Mouse (Mus musculus) CD4-positive, CD25-positive, alpha-beta regulatory T cell (primary cell): Measurements from ENCODE around the gene Tpbpb. TPM values are rescaled to one million over a fixed set of nuclear protein-coding genes. Genes with fewer than 3 reads are reported as not detected.

Experiments
- polyA plus RNA-seq: library from polyadenylated mRNA; unstranded; fragments of 100-300 nt; shearing (Covaris generic); gene quantifications from one replicate; pipeline ENCODE4 v1.2.1, GENCODE M21; 2017

Gene Tpbpb
- polyA plus RNA-seq, result not detected

GRCm38 (mm10) chr13:60904780-60905179 lies at the start of gene Tpbpb:
Gene Tpbpb, minus strand, starts transcription at chr13:60904880.

GRCm38 (mm10) chr13:60941884-60942283 lies 37.2 kb upstream of the Tpbpb start, which contains the start of gene Tpbpa:
Gene Tpbpa, minus strand, starts transcription at chr13:60941984.

GRCm38 (mm10) chr13:60936500-60936901 lies 31.8 kb upstream of the Tpbpb start, which contains the start of the genes Gm49391 and Ctla2a:
Gene Gm49391, minus strand, starts transcription at chr13:60936571.
Gene Ctla2a, minus strand, starts transcription at chr13:60936625.

GRCm38 (mm10) chr13:60935490-60935889 lies 30.8 kb upstream of the Tpbpb start, which contains the start of gene Gm49393:
Gene Gm49393, minus strand, starts transcription at chr13:60935590.

GRCm38 (mm10) chr13:60897328-60897727 lies 7.4 kb downstream of the Tpbpb start, which contains the start of gene Ctla2b:
Gene Ctla2b, minus strand, starts transcription at chr13:60897447.

GRCm38 (mm10) chr13:60896794-60897193 lies 7.9 kb downstream of the Tpbpb start, which contains the start of gene Gm49392:
Gene Gm49392, minus strand, starts transcription at chr13:60896894.

GRCm38 (mm10) chr13:60864281-60864680 lies 40.4 kb downstream of the Tpbpb start, which contains the start of gene 4930486L24Rik:
Gene 4930486L24Rik, minus strand, starts transcription at chr13:60864475.

Other genes starting within 250 kb of the Tpbpb start
- not detected for gene BC051665, start 118.5 kb downstream of the Tpbpb start, polyA plus RNA-seq
- gene Ctsll3, start 102.0 kb downstream of the Tpbpb start, polyA plus RNA-seq, result not detected
- gene 4930486L24Rik, start 40.4 kb downstream of the Tpbpb start, polyA plus RNA-seq, result 2.3 TPM
- gene Gm49392, start 8.0 kb downstream of the Tpbpb start, polyA plus RNA-seq, result not detected
- gene Ctla2b, start 7.4 kb downstream of the Tpbpb start, polyA plus RNA-seq, result 3.4 TPM
- not detected for gene Gm49393, start 30.7 kb upstream of the Tpbpb start, polyA plus RNA-seq
- not detected for gene Gm49391, start 31.7 kb upstream of the Tpbpb start, polyA plus RNA-seq
- gene Ctla2a, start 31.7 kb upstream of the Tpbpb start, polyA plus RNA-seq, result 14.0 TPM
- gene Tpbpa, start 37.1 kb upstream of the Tpbpb start, polyA plus RNA-seq, result not detected
- not detected for gene Ctsj, start 101.1 kb upstream of the Tpbpb start, polyA plus RNA-seq
- not detected for gene Ctsq, start 135.8 kb upstream of the Tpbpb start, polyA plus RNA-seq